Mouse (Mus musculus) heart, embryonic 16.5 days (tissue): Measurements from ENCODE around the gene Tfip11. TPM values are rescaled to one million over a fixed set of nuclear protein-coding genes. Genes with fewer than 3 reads are reported as not detected.
"Not testable (repeated sequence)": the region's sequence is repeated elsewhere in the genome, so short reads cannot be mapped to it uniquely, and the experiment has no call there.

ENCODE experiments used
- ATAC-seq: fragments of 200-750 bp; cut with Nextera tagmentation; replicated peaks from 2 replicates; pipeline ENCODE4 v1.8.0; 2017; ENCODE audit warnings: moderate number of reproducible peaks; ENCODE audit not compliant: insufficient read depth, low FRiP score; ENCODE audit errors: extremely low read depth
- H3K27ac ChIP-seq: fragments of 300-500 bp; sonication (generic); 2 replicates; pipeline ENCODE4 v1.5.1; 2014; ENCODE audit warnings: mild to moderate bottlenecking, low read length, control low read depth, moderate library complexity
- H3K27me3 ChIP-seq: fragments of 300-500 bp; sonication (generic); 2 replicates; pipeline ENCODE4 v1.6.1; 2014; ENCODE audit warnings: low read length, mixed read lengths; ENCODE audit not compliant: control insufficient read depth, insufficient read depth
- H3K36me3 ChIP-seq: fragments of 300-500 bp; sonication (generic); 2 replicates; pipeline ENCODE4 v1.6.1; 2014; ENCODE audit not compliant: control insufficient read depth, insufficient read depth
- H3K4me1 ChIP-seq: fragments of 300-500 bp; sonication (generic); 2 replicates; pipeline ENCODE4 v1.6.1; 2014; ENCODE audit warnings: low read length, mixed read lengths; ENCODE audit not compliant: control insufficient read depth, insufficient read depth
- H3K4me2 ChIP-seq: fragments of 300-500 bp; sonication (generic); 2 replicates; pipeline ENCODE4 v1.6.1; 2014; ENCODE audit warnings: low read depth, mild to moderate bottlenecking, control low read depth, low read length
- H3K4me3 ChIP-seq: fragments of 300-500 bp; sonication (generic); 2 replicates; pipeline ENCODE4 v1.5.1; 2014; ENCODE audit warnings: mild to moderate bottlenecking, control low read depth, low read length
- H3K9ac ChIP-seq: fragments of 300-500 bp; sonication (generic); 2 replicates; pipeline ENCODE4 v1.6.1; 2014; ENCODE audit warnings: low read length, control low read depth
- H3K9me3 ChIP-seq: fragments of 300-500 bp; sonication (generic); replicated peaks from 2 replicates; pipeline ENCODE4 v1.6.1; 2016; ENCODE audit warnings: low read length; ENCODE audit not compliant: control insufficient read depth
- WGBS: fragments of 180-500 bp; shearing (Covaris S2); extraction: QIAGEN DNeasy Blood & Tissue Kit; methylation state at CpG from one replicate; pipeline ENCODE4 v1.1.7; 2014; 5-methylcytosine and 5-hydroxymethylcytosine counted together
- polyA plus RNA-seq: library from polyadenylated mRNA; unstranded; fragments of >200 nt; fragmentation: Nextera tagmentation; extraction: Ambion mirVana; gene quantifications from 2 replicates; pipeline ENCODE4 v1.2.1, GENCODE M21; 2015

Gene Tfip11
- polyA plus RNA-seq, 1 experiment from 2014 or later = 19.1 TPM

- WGBS = 75% methylated on average over 5 of the region's 5 CpGs
- Histone ChIP-seq H3K4me3 (no peak overlapping the region), H3K4me2 (no peak overlapping the region), H3K27ac (no peak overlapping the region), H3K36me3 (no peaks in the 10 kb centered on the region), H3K9ac (no peak overlapping the region), H3K27me3 (no peaks in the 10 kb centered on the region), H3K4me1 (peaks cover 19% of the 10 kb centered on the region), H3K9me3 (no peaks in the 10 kb centered on the region)
- no peak for ATAC-seq
Observed at GRCm38 (mm10) chr5:112302310-112302709, 23.8 kb upstream of the Tfip11 start.

- H3K4me2 ChIP-seq = no peak overlapping the region
- no peak for ATAC-seq
- no peaks in the 10 kb centered on the region for H3K27me3 ChIP-seq
- no peak overlapping the region for H3K27ac ChIP-seq
- H3K9ac ChIP-seq = no peak overlapping the region
- H3K4me3 ChIP-seq = no peak overlapping the region
- peaks cover 4% of the 10 kb centered on the region; the same call in 1 of the 2 replicates for H3K4me1 ChIP-seq
- H3K9me3 ChIP-seq = no peaks in the 10 kb centered on the region
- H3K36me3 ChIP-seq = peaks cover 19% of the 10 kb centered on the region
- WGBS = 83% methylated on average over 5 of the region's 5 CpGs
Observed at GRCm38 (mm10) chr5:112305842-112306241, 20.3 kb upstream of the Tfip11 start.

GRCm38 (mm10) chr5:112313222-112313885, 12.8 kb upstream of the Tfip11 start:
- H3K4me1 ChIP-seq = peaks cover 6% of the 10 kb centered on the region
- H3K9me3 ChIP-seq = no peaks in the 10 kb centered on the region
- H3K27ac ChIP-seq = no peak overlapping the region
- no peaks in the 10 kb centered on the region for H3K27me3 ChIP-seq
- H3K4me3 ChIP-seq = no peak overlapping the region
- H3K36me3 ChIP-seq = peaks cover 32% of the 10 kb centered on the region
- no peak overlapping the region for H3K9ac ChIP-seq
- WGBS = 67% methylated on average over 11 of the region's 11 CpGs
- no peak overlapping the region for H3K4me2 ChIP-seq
- ATAC-seq = no peak

- Histone ChIP-seq H3K4me1 (peaks cover 6% of the 10 kb centered on the region), H3K36me3 (peaks cover 18% of the 10 kb centered on the region), H3K4me2 (no peak overlapping the region), H3K4me3 (no peak overlapping the region), H3K9me3 (no peaks in the 10 kb centered on the region), H3K9ac (no peak overlapping the region), H3K27me3 (no peaks in the 10 kb centered on the region), H3K27ac (peak overlapping the region; percentile 55; the same call in 1 of the 2 replicates)
- WGBS = 82% methylated on average over 5 of the region's 5 CpGs
- no peak for ATAC-seq
Observed at GRCm38 (mm10) chr5:112316468-112316867, 9.7 kb upstream of the Tfip11 start.

GRCm38 (mm10) chr5:112317328-112317727, 8.8 kb upstream of the Tfip11 start:
- Histone ChIP-seq H3K9me3 (no peaks in the 10 kb centered on the region), H3K27ac (peak overlapping the region; percentile 63), H3K4me1 (peaks cover 6% of the 10 kb centered on the region), H3K36me3 (peaks cover 15% of the 10 kb centered on the region), H3K4me3 (no peak overlapping the region), H3K27me3 (no peaks in the 10 kb centered on the region), H3K9ac (no peak overlapping the region), H3K4me2 (no peak overlapping the region)
- ATAC-seq = peak; percentile 50
- WGBS = 21% methylated on average over 5 of the region's 5 CpGs

GRCm38 (mm10) chr5:112319343-112319742, 6.8 kb upstream of the Tfip11 start:
- not testable (repeated sequence) for H3K4me1 ChIP-seq, H3K4me3 ChIP-seq, H3K9me3 ChIP-seq, H3K4me2 ChIP-seq, ATAC-seq, H3K27ac ChIP-seq, H3K36me3 ChIP-seq, H3K27me3 ChIP-seq, H3K9ac ChIP-seq
- 69% methylated on average over 2 of the region's 2 CpGs for WGBS

GRCm38 (mm10) chr5:112320379-112320778, 5.8 kb upstream of the Tfip11 start:
- H3K9me3 ChIP-seq = no peaks in the 10 kb centered on the region; the same call in 1 of the 2 replicates
- H3K4me2 ChIP-seq = no peak overlapping the region
- H3K27me3 ChIP-seq = no peaks in the 10 kb centered on the region
- peaks cover 17% of the 10 kb centered on the region for H3K4me1 ChIP-seq
- no peak for ATAC-seq
- no peak overlapping the region for H3K4me3 ChIP-seq
- H3K9ac ChIP-seq = no peak overlapping the region
- WGBS = 78% methylated on average over 5 of the region's 5 CpGs
- H3K27ac ChIP-seq = no peak overlapping the region
- peaks cover 2% of the 10 kb centered on the region for H3K36me3 ChIP-seq

- WGBS = 48% methylated on average over 6 of the region's 6 CpGs
- no peak for ATAC-seq
- peaks cover 21% of the 10 kb centered on the region for H3K4me1 ChIP-seq
- no peak overlapping the region for H3K9ac ChIP-seq
- H3K36me3 ChIP-seq = no peaks in the 10 kb centered on the region
- no peak overlapping the region for H3K4me2 ChIP-seq
- H3K9me3 ChIP-seq = no peaks in the 10 kb centered on the region; the same call in 1 of the 2 replicates
- no peak overlapping the region for H3K4me3 ChIP-seq
- no peaks in the 10 kb centered on the region for H3K27me3 ChIP-seq
- no peak overlapping the region for H3K27ac ChIP-seq
Observed at GRCm38 (mm10) chr5:112320936-112321335, 5.2 kb upstream of the Tfip11 start.

- ATAC-seq = no peak
- Histone ChIP-seq H3K36me3 (no peaks in the 10 kb centered on the region), H3K9ac (no peak overlapping the region), H3K27ac (no peak overlapping the region), H3K9me3 (no peaks in the 10 kb centered on the region; the same call in 1 of the 2 replicates), H3K4me1 (peaks cover 21% of the 10 kb centered on the region), H3K27me3 (no peaks in the 10 kb centered on the region), H3K4me3 (no peak overlapping the region), H3K4me2 (no peak overlapping the region)
- WGBS = 73% methylated on average over 4 of the region's 4 CpGs
Observed at GRCm38 (mm10) chr5:112321376-112321775, 4.8 kb upstream of the Tfip11 start.
